Comparison of ENCODE assay signal across 20 mouse cellular contexts in the genomic region with DNA sequence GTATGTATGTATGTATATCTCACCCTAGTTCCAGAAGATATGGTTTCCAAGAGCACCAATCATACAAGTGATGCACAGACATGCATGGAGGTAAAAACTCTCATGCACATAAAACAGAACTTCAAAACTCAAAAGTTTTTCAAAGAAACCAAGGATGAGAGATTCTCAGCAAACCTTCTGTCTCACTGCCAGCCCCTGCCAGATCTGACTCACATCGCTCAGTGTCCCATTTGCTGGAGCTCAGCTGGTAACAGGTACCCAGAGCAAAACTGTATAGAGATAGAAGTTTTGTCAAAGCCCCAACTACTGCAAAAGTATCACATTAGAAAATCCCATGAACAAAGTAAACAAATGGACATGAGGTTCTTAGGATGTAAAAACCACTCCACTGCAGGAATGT.
"Had no signal": no experiment of that assay in that cellular context is flagged by ENCODE, and none has a peak within 500 bp of the region (broad histone marks: within the 10 kb centered on the region; RNA-seq: fewer than 3 reads in every experiment).

No protein-coding gene starts in this region.

- ATAC-seq: forebrain, embryonic 13.5 days; forebrain, embryonic 14.5 days; forebrain, embryonic 15.5 days; forebrain, embryonic 16.5 days; forebrain, postnatal 0 days had no signal

- DNase-seq: cerebellum, adult 8-10 months; cerebellum, adult 9-10 months; cerebellum, adult 9-11 months; cerebellum, postnatal 10 days; cerebellum, postnatal 14 days; cerebellum, postnatal 25 days; cerebellum, postnatal 36 days; embryo, embryonic 11 days; forebrain, postnatal 0 days; gastrocnemius, adult 2 months; gastrocnemius, postnatal 10 days; gastrocnemius, postnatal 14 days; gastrocnemius, postnatal 25 days; gastrocnemius, postnatal 36 days; heart, adult 18-20 months; heart, adult 2 months had no signal
